Mouse (Mus musculus): ENCODE data around the gene Sun2. TPM values are rescaled to one million over a fixed set of nuclear protein-coding genes. Genes with fewer than 3 reads are reported as not detected.

The Sun2 gene
- total RNA-seq (2021), result 61.1 and 78.0 TPM in 2 replicates
- long read RNA-seq, experiment 1, partial matches to known transcripts, result 1 of 3 reads
- long read RNA-seq, experiment 1, other reads (novel, unspliced or antisense), result 2 of 3 reads
- long read RNA-seq, experiment 2, partial matches to known transcripts, result 0 of 3 reads
- long read RNA-seq, experiment 2, other reads (novel, unspliced or antisense), result 3 of 3 reads

DNA sequence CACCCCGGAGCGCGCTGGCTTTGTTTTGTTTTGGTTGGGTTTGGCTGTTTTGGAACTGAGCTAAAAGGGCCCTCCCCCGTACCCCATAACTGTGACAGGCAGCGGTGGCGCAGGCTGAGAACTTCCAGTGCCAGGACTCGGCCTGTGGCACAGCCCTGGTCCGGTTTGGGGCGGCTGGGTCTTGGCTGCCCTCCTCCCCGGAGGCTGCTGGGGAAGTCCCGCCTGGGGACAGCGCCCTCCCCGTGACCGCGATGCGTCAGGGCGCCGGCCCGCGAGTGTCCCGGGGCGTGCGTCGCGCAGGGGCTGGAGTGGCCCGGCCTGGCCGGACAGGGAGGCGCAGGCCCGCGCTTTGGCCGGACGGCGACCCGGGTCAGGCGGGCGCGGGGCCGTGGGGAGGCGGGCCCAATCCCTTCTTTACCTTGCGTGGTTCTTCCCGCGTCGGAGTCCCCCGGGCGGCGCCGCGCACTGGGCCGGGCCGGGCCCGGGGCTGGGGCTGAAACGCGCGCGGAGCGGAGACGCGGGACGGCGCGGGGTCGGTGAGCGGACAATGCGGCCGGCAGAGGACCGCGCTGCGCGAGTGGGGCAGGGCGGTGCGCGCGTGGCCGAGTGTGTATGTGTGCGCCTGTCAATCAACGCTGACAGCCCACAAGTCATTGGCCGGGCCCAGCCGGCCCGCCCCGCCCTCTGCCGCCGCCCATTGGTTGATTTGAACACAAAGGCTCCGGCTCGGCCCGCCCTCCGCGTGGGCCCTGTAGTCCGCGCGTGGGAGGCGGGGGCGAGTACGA lies at the start of gene Sun2:
Sun2 (minus strand) TSS at position 616 of the 785 bp plus-strand sequence.
- peak; percentile 96 for DNase-seq

- peak; percentile 85 for DNase-seq
These were observed 49.2 kb upstream of the Sun2 start for GRCm38 (mm10) chr15:79791502-79791901.

DNA sequence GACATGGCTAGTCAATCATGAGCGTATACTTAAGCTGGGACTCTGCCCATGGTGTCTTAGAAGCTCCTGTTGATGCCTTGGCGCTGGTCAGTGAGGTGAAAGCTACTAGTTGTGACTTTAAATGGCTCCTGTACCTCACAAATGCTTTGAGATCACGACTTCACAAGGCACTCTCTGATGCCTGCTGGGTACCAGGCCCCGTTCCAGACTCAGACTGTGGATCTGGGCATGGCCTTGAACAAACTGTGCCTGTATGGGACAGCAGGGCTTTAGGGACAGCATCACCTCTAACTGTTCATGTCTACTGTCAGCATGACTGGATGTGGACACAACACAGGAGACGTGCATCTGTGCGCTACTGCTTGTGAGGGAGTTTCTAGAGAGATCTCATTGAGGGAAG lies 48.6 kb upstream of the Sun2 start:
- no peak for DNase-seq

GRCm38 (mm10) chr15:79790111-79790510 lies 47.8 kb upstream of the Sun2 start:
- no peak for DNase-seq

DNA sequence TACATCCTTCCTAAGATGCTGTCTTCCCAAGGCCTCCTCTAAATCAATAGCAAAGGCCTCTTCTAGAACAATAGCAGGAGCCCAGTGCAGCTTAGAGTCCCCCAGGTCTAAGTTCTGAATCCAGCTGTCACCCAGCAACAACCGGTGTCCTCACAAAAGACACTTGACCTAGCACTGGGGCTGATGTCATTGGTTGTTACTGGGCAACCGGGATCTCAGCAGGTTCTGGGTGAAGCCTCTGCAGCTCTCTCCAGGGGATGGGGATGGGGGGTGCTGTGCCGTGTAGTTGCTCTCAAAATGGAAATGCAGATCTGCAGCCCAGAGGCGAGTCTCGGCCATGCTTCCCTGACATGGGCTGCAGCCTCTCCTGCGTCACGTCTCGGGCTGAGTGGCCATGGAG lies 45.5 kb upstream of the Sun2 start:
- DNase-seq, result no peak

DNA sequence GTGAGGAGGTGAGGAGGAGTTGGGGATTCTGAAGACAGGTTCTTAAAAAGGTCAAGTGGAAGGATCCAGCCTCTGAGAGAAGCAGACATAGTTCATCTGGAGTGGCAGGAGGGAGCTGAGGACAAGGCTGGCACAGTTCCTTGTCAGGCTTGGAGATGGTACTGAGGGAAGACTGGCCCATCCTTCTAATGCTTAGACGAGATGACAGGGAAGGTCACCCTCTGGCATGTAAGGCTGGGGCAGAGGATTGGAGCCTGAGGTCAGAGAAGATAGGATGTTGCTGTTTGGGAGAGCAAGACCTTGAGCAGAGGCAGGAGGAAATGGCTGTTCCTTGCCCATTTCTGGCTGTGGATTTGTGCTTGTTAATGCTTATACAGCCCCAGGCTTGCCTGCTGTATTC lies 42.7 kb upstream of the Sun2 start:
- peak; percentile 55 for DNase-seq

- DNase-seq, result no peak
These were observed 35.4 kb upstream of the Sun2 start, which contains the start of gene Dnal4 for GRCm38 (mm10) chr15:79777749-79778148. Gene Dnal4 (minus strand): TSS chr15:79777849.

DNA sequence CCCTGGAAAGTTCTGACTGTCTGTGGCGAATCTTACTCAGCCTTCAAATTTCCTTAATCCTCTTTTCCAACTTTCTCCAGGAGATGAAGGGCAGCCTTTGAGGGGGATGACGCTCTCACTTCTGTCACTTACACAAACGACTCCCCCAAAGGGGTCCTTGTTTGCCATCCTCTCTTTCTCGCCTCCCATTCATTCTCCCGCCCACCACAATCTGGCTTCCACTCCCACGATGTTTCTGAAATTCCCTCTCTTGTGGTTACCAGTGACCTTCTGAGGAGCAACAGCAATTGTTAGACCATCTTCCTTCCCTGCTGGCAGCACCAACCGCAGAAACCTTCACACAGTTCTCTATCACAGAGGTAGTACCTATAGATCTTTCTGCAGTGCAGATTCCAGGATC lies 33.3 kb upstream of the Sun2 start:
- no peak for DNase-seq

- DNase-seq, result peak; percentile 97
These were observed 32.0 kb upstream of the Sun2 start for GRCm38 (mm10) chr15:79774117-79775027.

DNA sequence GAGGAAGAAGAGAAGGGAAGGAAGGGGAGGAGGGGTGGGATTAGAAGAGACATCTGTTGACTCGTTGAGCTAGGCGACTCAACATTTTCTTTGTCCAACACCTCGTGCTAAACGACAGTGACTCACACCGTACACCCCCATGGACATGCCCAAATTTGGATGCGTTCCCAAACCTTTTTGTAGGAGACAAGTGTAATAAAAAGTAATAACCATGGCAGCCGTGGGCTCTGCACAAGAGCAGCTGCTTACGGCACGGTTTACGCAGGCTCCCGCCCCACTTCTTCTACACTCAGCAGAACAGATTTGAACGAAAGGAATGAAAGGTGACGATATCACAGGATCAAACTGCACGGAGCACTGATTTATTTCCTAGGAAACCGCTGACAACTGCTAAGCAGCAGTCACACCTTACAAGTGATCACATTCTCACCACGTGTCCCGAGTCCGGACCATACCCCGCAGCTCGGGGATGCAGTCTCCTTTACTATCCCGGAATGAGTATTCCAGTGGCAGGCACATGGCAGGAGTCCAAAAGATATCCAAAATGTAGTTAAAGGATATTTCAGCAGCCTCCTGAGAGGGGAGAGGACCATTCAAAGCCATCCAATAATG lies 28.4 kb upstream of the Sun2 start:
- DNase-seq, result no peak

- no peak for DNase-seq
These were observed 26.0 kb upstream of the Sun2 start for GRCm38 (mm10) chr15:79768302-79768701.

DNA sequence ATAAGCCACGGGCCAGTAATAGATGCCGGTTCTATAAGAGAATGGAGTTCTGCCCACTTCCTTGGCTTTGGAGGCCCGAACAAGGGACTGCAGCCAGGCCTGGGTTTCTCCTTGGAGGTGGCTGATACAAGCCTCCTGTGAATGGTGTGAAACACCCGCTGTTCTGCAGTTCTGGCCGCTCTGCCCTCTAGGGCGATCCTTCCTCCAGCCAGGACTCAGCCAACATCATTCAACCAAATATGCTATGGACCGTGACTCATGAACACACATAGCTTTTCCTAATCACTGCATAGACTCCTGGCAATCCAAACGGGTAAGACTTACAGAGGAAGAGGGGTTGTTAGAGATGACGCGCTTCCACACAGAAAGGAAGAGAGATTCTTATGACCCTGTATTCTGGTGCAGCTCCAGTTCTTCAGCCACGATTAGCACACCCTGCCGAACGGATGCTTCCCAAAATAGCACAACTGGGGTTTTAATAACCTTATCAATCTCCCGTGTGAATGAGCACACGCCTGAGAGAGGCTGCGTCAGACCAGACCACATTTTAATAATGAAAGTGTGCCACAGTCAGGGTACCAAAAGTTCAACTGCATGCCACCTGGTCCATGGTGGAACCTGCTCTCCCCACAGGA lies 25.1 kb upstream of the Sun2 start:
- DNase-seq, result no peak

DNA sequence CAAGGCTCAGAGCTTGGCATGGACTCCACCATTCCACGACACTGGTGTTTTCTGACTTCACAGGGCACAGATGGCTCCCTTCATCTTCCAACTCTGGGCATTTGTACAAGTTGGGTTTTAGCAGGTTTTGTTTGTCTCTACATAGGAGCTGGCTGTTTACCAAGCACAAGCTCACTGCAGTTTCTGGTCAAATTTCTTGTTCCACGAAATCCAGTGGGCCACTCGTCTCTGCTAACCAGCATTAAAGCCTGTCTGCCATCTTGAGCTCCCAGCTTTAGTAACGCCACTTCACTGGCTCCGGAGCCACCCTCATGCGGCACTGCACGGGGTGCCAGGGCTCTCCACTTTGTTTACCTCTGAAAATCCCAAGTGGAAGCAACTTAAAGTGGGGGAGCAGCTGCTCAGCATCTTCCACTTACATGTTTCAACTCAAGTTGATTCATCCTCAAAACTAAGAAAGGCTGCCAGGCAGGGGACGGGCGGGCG lies 24.3 kb upstream of the Sun2 start:
- no peak for DNase-seq

- no peak for DNase-seq
These were observed 23.8 kb upstream of the Sun2 start for GRCm38 (mm10) chr15:79766168-79766567.

DNA sequence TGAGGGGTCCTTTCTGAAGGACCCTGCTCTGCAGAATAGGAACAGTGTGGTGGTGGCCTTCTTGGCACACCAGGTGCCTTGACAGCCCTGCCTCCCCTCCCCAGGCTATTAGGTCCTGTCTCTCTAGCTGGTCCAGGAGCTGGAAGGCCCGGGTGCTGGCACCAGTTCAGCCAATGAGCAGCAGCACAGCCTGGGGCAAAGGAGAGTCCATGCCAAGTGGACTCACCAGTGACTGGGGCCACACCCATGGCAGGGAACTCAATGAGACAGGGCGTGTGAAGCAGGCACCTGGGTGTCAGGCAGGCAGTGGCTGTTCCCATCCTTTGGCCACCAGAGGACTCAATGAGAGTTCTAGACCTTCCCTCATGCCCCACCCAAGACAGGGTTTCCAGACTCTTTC lies 23.0 kb upstream of the Sun2 start:
- peak; percentile 64 for DNase-seq

DNA sequence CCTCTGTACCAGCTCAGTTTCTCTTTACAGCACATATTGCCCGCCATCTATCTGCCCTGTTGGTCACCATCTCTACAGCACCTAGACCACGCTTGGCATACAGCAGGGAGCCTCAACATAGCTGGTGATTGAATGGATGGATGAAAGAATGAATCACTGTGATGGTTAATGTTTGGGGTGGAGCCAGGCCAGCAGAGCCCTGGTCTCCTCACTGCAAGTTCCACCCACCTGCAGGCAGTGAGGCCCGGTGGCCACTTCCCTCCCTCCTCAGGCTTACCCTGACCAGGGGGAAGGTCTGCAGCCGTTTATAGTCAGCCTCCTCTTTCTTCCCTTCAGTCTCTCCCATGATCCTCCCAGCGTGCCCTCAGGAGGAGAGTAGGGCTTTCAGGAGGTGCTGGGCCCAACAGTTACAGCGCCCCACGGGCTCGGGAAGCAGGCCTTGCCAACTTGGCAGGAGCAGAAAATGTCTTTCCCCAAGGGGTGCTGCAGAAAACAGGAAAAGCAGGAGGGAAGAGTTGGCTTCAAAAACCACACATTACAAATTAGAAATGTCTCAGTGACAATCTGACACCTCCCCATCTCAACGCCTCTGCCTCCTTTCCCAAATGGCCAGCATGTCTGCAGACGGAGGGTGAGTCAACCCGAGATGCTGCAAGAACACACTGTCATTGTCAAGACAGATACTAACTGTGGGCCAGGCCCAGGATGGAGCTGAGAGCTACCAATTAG lies 22.4 kb upstream of the Sun2 start:
- DNase-seq, result no peak

GRCm38 (mm10) chr15:79763601-79764246 lies 21.4 kb upstream of the Sun2 start:
- peak; percentile 44 for DNase-seq

GRCm38 (mm10) chr15:79763001-79763400 lies 20.7 kb upstream of the Sun2 start:
- no peak for DNase-seq

- DNase-seq, result no peak
These were observed 18.6 kb upstream of the Sun2 start for GRCm38 (mm10) chr15:79760956-79761355.

- no peak for DNase-seq
These were observed 14.8 kb upstream of the Sun2 start for GRCm38 (mm10) chr15:79757118-79757517.

Measured in adrenal gland, postnatal 14 days (tissue).